ENCODE assay signal across 17 mouse cellular contexts in the genomic region with DNA sequence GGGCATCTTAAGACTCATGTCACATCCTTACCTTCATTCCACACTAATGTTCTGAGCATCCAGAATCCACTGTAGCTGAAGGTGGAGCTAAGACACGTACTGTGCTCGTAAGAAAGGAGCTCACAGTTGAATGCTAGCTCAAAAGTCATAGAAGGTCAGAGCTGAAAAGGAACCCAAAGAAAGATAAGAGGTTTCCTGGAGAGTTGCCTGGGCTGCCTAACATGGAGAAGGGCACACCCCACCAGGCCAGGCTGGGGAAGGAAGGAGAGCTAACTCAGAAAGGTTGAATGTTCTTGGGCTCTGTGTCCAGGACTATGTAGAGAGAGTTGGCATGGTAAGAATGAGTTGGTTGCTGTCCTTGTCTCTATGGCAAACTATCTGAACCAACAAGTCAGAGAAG. TPM values are rescaled to one million over a fixed set of nuclear protein-coding genes. Genes with fewer than 3 reads are reported as not detected.
DNase-seq lines count a peak whose midpoint lies in the region; ATAC-seq lines count a peak whose summit lies in the region.
"Had no signal": no experiment of that assay in that cellular context is flagged by ENCODE, and none has a peak within 500 bp of the region (broad histone marks: within the 10 kb centered on the region; RNA-seq: fewer than 3 reads in every experiment).

No protein-coding gene starts in this region.

- H3K9ac ChIP-seq in liver, embryonic 16.5 days (ENCODE audit: low read depth, low read length), result peak overlapping the region; percentile 11; the same call in 1 of the 2 replicates
- no peak overlapping the region for H3K9ac ChIP-seq in hindbrain, embryonic 12.5 days
- no peak overlapping the region for H3K9ac ChIP-seq in hindbrain, embryonic 16.5 days (ENCODE audit: low read depth, low read length)
- H3K9ac ChIP-seq: embryonic facial prominence, embryonic 13.5 days had no signal

- H3K27me3 ChIP-seq in heart, embryonic 10.5 days (ENCODE audit: insufficient read depth, poor library complexity, severe bottlenecking), result no peaks in the 10 kb centered on the region
- no peaks in the 10 kb centered on the region for H3K27me3 ChIP-seq in liver, embryonic 16.5 days (ENCODE audit: control insufficient read depth, insufficient read depth, low read depth, low read length)
- H3K27me3 ChIP-seq in hindbrain, embryonic 12.5 days, result no peaks in the 10 kb centered on the region
- no peaks in the 10 kb centered on the region for H3K27me3 ChIP-seq in hindbrain, embryonic 16.5 days (replicated peaks; ENCODE audit: control insufficient read depth, insufficient read depth, low read length)
- H3K27me3 ChIP-seq: embryonic facial prominence, embryonic 13.5 days; Patski had no signal

- no peaks in the 10 kb centered on the region for H3K9me3 ChIP-seq in heart, embryonic 10.5 days
- no peaks in the 10 kb centered on the region for H3K9me3 ChIP-seq in liver, embryonic 16.5 days (replicated peaks; ENCODE audit: control insufficient read depth, low read length)
- no peaks in the 10 kb centered on the region for H3K9me3 ChIP-seq in hindbrain, embryonic 12.5 days (replicated peaks)
- H3K9me3 ChIP-seq in hindbrain, embryonic 16.5 days (ENCODE audit: control insufficient read depth, low read length), result no peaks in the 10 kb centered on the region
- H3K9me3 ChIP-seq: embryonic facial prominence, embryonic 13.5 days had no signal

- H3K27ac ChIP-seq in heart, embryonic 10.5 days, result no peak overlapping the region
- H3K27ac ChIP-seq in liver, embryonic 16.5 days (ENCODE audit: low read length), result peak overlapping the region; percentile 67
- no peak overlapping the region for H3K27ac ChIP-seq in hindbrain, embryonic 12.5 days
- H3K27ac ChIP-seq in hindbrain, embryonic 16.5 days (ENCODE audit: low read depth, low read length), result no peak overlapping the region
- H3K27ac ChIP-seq: embryonic facial prominence, embryonic 13.5 days; macrophage had no signal

- ATAC-seq in liver, embryonic 16.5 days (ENCODE audit: low read depth), result no peak
- no peak for ATAC-seq in hindbrain, embryonic 12.5 days (ENCODE audit: low FRiP score)
- ATAC-seq in hindbrain, embryonic 16.5 days, result no peak
- ATAC-seq: inflammation-experienced regulatory T-cells, adult 6 months; Patski had no signal

- peak; percentile 16 to 46 for DNase-seq in heart, adult 9 months (ENCODE audit: low spot score in 2 of 2)
- no peak for DNase-seq in heart, embryonic 10.5 days (ENCODE audit: low spot score)
- DNase-seq in R1 (ENCODE audit: low read depth, low spot score), result peak; percentile 49
- peak; percentile 21 to 41 for DNase-seq in heart, postnatal 14 days
- DNase-seq in kidney, postnatal 36 days, result no peak
- DNase-seq: adrenal gland, postnatal 36 days; cerebellum, adult 9-11 months; gastrocnemius, postnatal 36 days; midbrain, embryonic 14.5 days; thymus, adult 2 months had no signal

- H3K4me3 ChIP-seq in heart, embryonic 10.5 days, result no peak overlapping the region
- H3K4me3 ChIP-seq in liver, embryonic 16.5 days (ENCODE audit: low read depth, low read length), result no peak overlapping the region
- no peak overlapping the region for H3K4me3 ChIP-seq in hindbrain, embryonic 12.5 days
- H3K4me3 ChIP-seq in hindbrain, embryonic 16.5 days (ENCODE audit: low read length), result no peak overlapping the region
- H3K4me3 ChIP-seq: embryonic facial prominence, embryonic 13.5 days had no signal

- WGBS in heart, embryonic 10.5 days, result 51% methylated on average over 2 of the region's 2 CpGs
- 28% methylated on average over 2 of the region's 2 CpGs for WGBS in liver, embryonic 16.5 days (ENCODE audit: insufficient replicate concordance)
- 96% methylated on average over 2 of the region's 2 CpGs for WGBS in hindbrain, embryonic 12.5 days
- 87% methylated on average over 2 of the region's 2 CpGs for WGBS in hindbrain, embryonic 16.5 days

- 0 out of 2 replicates have a peak overlapping the region, but pooled peaks have one; percentile 1 for H3K4me2 ChIP-seq in liver, embryonic 16.5 days (ENCODE audit: low read depth, low read length)
- H3K4me2 ChIP-seq in hindbrain, embryonic 12.5 days (replicated peaks), result no peak overlapping the region
- H3K4me2 ChIP-seq in hindbrain, embryonic 16.5 days (ENCODE audit: low read length), result no peak overlapping the region
- H3K4me2 ChIP-seq: embryonic facial prominence, embryonic 13.5 days had no signal

- no peaks in the 10 kb centered on the region for H3K36me3 ChIP-seq in heart, embryonic 10.5 days
- H3K36me3 ChIP-seq in liver, embryonic 16.5 days (ENCODE audit: control insufficient read depth, insufficient read depth), result no peaks in the 10 kb centered on the region
- no peaks in the 10 kb centered on the region for H3K36me3 ChIP-seq in hindbrain, embryonic 12.5 days
- H3K36me3 ChIP-seq in hindbrain, embryonic 16.5 days (ENCODE audit: control insufficient read depth, insufficient read depth, low read length), result no peaks in the 10 kb centered on the region
- H3K36me3 ChIP-seq: embryonic facial prominence, embryonic 13.5 days had no signal

- peaks cover 20% of the 10 kb centered on the region for H3K4me1 ChIP-seq in heart, embryonic 10.5 days
- H3K4me1 ChIP-seq in liver, embryonic 16.5 days (ENCODE audit: control insufficient read depth, low read depth, low read length), result peaks cover 56% of the 10 kb centered on the region
- peaks cover 11% of the 10 kb centered on the region for H3K4me1 ChIP-seq in hindbrain, embryonic 12.5 days
- H3K4me1 ChIP-seq in hindbrain, embryonic 16.5 days (ENCODE audit: control insufficient read depth, insufficient read depth, low read depth, low read length), result peaks cover 8% of the 10 kb centered on the region

- intact Hi-C loops in heart, postnatal 14 days (cut with DNase I), result no loop called here

RNA-seq across cellular contexts. Expression of a gene that starts 21.8 kb away (rescaled TPM):
- polyA plus RNA-seq in heart, embryonic 10.5 days (2016; fragmentation: Nextera tagmentation; extraction: Ambion mirVana), result 22.1 and 26.0 TPM in 2 replicates
- total RNA-seq in heart, postnatal 14 days (2021), result 100 to 1,000 TPM in 1 of 2 experiments, 10 to 100 TPM in 1; 88.1 to 110 TPM
- 10.4 and 11.9 TPM in 2 replicates for polyA plus RNA-seq in liver, embryonic 16.5 days (2015; fragmentation: Nextera tagmentation; extraction: Ambion mirVana)
- 11.3 and 11.5 TPM in 2 replicates for polyA plus RNA-seq in hindbrain, embryonic 12.5 days (2016; fragmentation: Nextera tagmentation; extraction: Ambion mirVana)
- polyA plus RNA-seq in hindbrain, embryonic 16.5 days (2015; fragmentation: Nextera tagmentation; extraction: Ambion mirVana), result 9.7 and 12.9 TPM in 2 replicates

Comparison
In these comparisons a context has a peak if more than half of its experiments do, and no peak if none do; other contexts are left out.
1. DNase-seq: peak in heart, adult 9 months (2 of 2), R1 (single experiment) and heart, postnatal 14 days (2 of 2); none in heart, embryonic 10.5 days (single experiment) and kidney, postnatal 36 days (0 of 2).